Mouse (Mus musculus): ENCODE measurements around the gene Cldn11. TPM values are rescaled to one million over a fixed set of nuclear protein-coding genes. Genes with fewer than 3 reads are reported as not detected.
"Not testable (repeated sequence)": the region's sequence is repeated elsewhere in the genome, so short reads cannot be mapped to it uniquely, and the experiment has no call there.

Gene Cldn11
- total and polyA plus RNA-seq, 2 experiments from 2014 or later: 44.2 to 51.6 TPM

GRCm38 (mm10) chr3:31123098-31123497, 26.6 kb upstream of the Cldn11 start:
- ATAC-seq (no peak), DNase-seq (no peak)
- Histone ChIP-seq H3K4me3 (ENCODE audit: low read depth, low read length) (no peak overlapping the region), H3K9me3 (ENCODE audit: low read length) (no peaks in the 10 kb centered on the region), H3K36me3 (ENCODE audit: insufficient read depth) (peaks cover 19% of the 10 kb centered on the region), H3K9ac (no peak overlapping the region), H3K27me3 (ENCODE audit: insufficient read depth, low read length) (no peaks in the 10 kb centered on the region), H3K27ac (ENCODE audit: low read depth, low read length) (no peak overlapping the region), H3K4me1 (ENCODE audit: insufficient read depth) (no peaks in the 10 kb centered on the region), H3K4me2 (ENCODE audit: low read depth) (no peak overlapping the region)
- no peak for TF ChIP-seq CTCF (IDR thresholded peaks at IDR 0.05; ENCODE audit: low read depth)
- WGBS: 93% methylated on average over 4 of the region's 4 CpGs

- DNase-seq (no peak), ATAC-seq (no peak)
- Histone ChIP-seq H3K27ac (ENCODE audit: low read depth, low read length) (no peak overlapping the region), H3K9me3 (ENCODE audit: low read length) (no peaks in the 10 kb centered on the region), H3K27me3 (ENCODE audit: insufficient read depth, low read length) (no peaks in the 10 kb centered on the region), H3K4me3 (ENCODE audit: low read depth, low read length) (no peak overlapping the region), H3K4me1 (ENCODE audit: insufficient read depth) (no peaks in the 10 kb centered on the region), H3K36me3 (ENCODE audit: insufficient read depth) (peaks cover 4% of the 10 kb centered on the region; the same call in 1 of the 2 replicates), H3K9ac (no peak overlapping the region), H3K4me2 (ENCODE audit: low read depth) (no peak overlapping the region)
- TF ChIP-seq CTCF (IDR thresholded peaks at IDR 0.05; ENCODE audit: low read depth): no peak
- WGBS: 67% methylated on average over 4 of the region's 4 CpGs
These were observed 23.4 kb upstream of the Cldn11 start for GRCm38 (mm10) chr3:31126303-31126702.

GRCm38 (mm10) chr3:31126848-31127247, 22.9 kb upstream of the Cldn11 start:
- H3K27ac ChIP-seq (ENCODE audit: low read depth, low read length): no peak overlapping the region
- no peak for TF ChIP-seq CTCF (IDR thresholded peaks at IDR 0.05; ENCODE audit: low read depth)
- H3K4me3 ChIP-seq (ENCODE audit: low read depth, low read length): no peak overlapping the region
- no peaks in the 10 kb centered on the region for H3K4me1 ChIP-seq (ENCODE audit: insufficient read depth)
- peaks cover 2% of the 10 kb centered on the region; the same call in 1 of the 2 replicates for H3K36me3 ChIP-seq (ENCODE audit: insufficient read depth)
- no peaks in the 10 kb centered on the region for H3K9me3 ChIP-seq (ENCODE audit: low read length)
- H3K27me3 ChIP-seq (ENCODE audit: insufficient read depth, low read length): no peaks in the 10 kb centered on the region
- H3K4me2 ChIP-seq (ENCODE audit: low read depth): no peak overlapping the region
- whole genome bisulfite sequencing: 86% methylated on average over 3 of the region's 3 CpGs
- ATAC-seq: no peak
- DNase-seq: no peak
- no peak overlapping the region for H3K9ac ChIP-seq

GRCm38 (mm10) chr3:31129766-31130165, 20.0 kb upstream of the Cldn11 start:
- no peak overlapping the region for H3K4me2 ChIP-seq (ENCODE audit: low read depth)
- no peak overlapping the region for H3K4me3 ChIP-seq (ENCODE audit: low read depth, low read length)
- ATAC-seq (no peak), DNase-seq (no peak)
- no peaks in the 10 kb centered on the region for H3K36me3 ChIP-seq (ENCODE audit: insufficient read depth)
- H3K9me3 ChIP-seq (ENCODE audit: low read length): no peaks in the 10 kb centered on the region
- no peak for TF ChIP-seq CTCF (IDR thresholded peaks at IDR 0.05; ENCODE audit: low read depth)
- H3K27ac ChIP-seq (ENCODE audit: low read depth, low read length): no peak overlapping the region
- no peaks in the 10 kb centered on the region for H3K27me3 ChIP-seq (ENCODE audit: insufficient read depth, low read length)
- H3K4me1 ChIP-seq (ENCODE audit: insufficient read depth): no peaks in the 10 kb centered on the region
- WGBS: 59% methylated on average over 4 of the region's 4 CpGs
- H3K9ac ChIP-seq: no peak overlapping the region

GRCm38 (mm10) chr3:31133664-31134063, 16.1 kb upstream of the Cldn11 start:
- Histone ChIP-seq H3K4me1 (ENCODE audit: insufficient read depth) (no peaks in the 10 kb centered on the region), H3K9me3 (ENCODE audit: low read length) (no peaks in the 10 kb centered on the region)
- ATAC-seq: no peak

GRCm38 (mm10) chr3:31134246-31134645, 15.5 kb upstream of the Cldn11 start:
- Histone ChIP-seq H3K4me1 (ENCODE audit: insufficient read depth) (no peaks in the 10 kb centered on the region), H3K9me3 (ENCODE audit: low read length) (no peaks in the 10 kb centered on the region), H3K27ac (ENCODE audit: low read depth, low read length) (no peak overlapping the region), H3K4me3 (ENCODE audit: low read depth, low read length) (no peak overlapping the region), H3K4me2 (ENCODE audit: low read depth) (no peak overlapping the region), H3K9ac (no peak overlapping the region), H3K27me3 (ENCODE audit: insufficient read depth, low read length) (no peaks in the 10 kb centered on the region), H3K36me3 (ENCODE audit: insufficient read depth) (no peaks in the 10 kb centered on the region)
- TF ChIP-seq CTCF (IDR thresholded peaks at IDR 0.05; ENCODE audit: low read depth): no peak
- DNase-seq: no peak
- WGBS: 86% methylated on average over 8 of the region's 8 CpGs
- ATAC-seq: no peak

More at GRCm38 (mm10) chr3:31133664-31134063, 16.1 kb upstream of the Cldn11 start:
- Histone ChIP-seq H3K27ac (ENCODE audit: low read depth, low read length) (no peak overlapping the region), H3K36me3 (ENCODE audit: insufficient read depth) (no peaks in the 10 kb centered on the region), H3K4me3 (ENCODE audit: low read depth, low read length) (no peak overlapping the region), H3K27me3 (ENCODE audit: insufficient read depth, low read length) (no peaks in the 10 kb centered on the region), H3K4me2 (ENCODE audit: low read depth) (no peak overlapping the region), H3K9ac (no peak overlapping the region)
- TF ChIP-seq CTCF (IDR thresholded peaks at IDR 0.05; ENCODE audit: low read depth): no peak
- WGBS: 77% methylated on average over 5 of the region's 5 CpGs
- no peak for DNase-seq

- no peak overlapping the region for H3K4me3 ChIP-seq (ENCODE audit: low read depth, low read length)
- H3K4me2 ChIP-seq (ENCODE audit: low read depth): no peak overlapping the region
- TF ChIP-seq CTCF (IDR thresholded peaks at IDR 0.05; ENCODE audit: low read depth): no peak
- no peaks in the 10 kb centered on the region for H3K27me3 ChIP-seq (ENCODE audit: insufficient read depth, low read length)
- no peaks in the 10 kb centered on the region for H3K36me3 ChIP-seq (ENCODE audit: insufficient read depth)
- H3K9me3 ChIP-seq (ENCODE audit: low read length): no peaks in the 10 kb centered on the region
- H3K27ac ChIP-seq (ENCODE audit: low read depth, low read length): no peak overlapping the region
- H3K9ac ChIP-seq: no peak overlapping the region
- WGBS: 82% methylated on average over 7 of the region's 7 CpGs
- DNase-seq (no peak), ATAC-seq (no peak)
- H3K4me1 ChIP-seq (ENCODE audit: insufficient read depth): no peaks in the 10 kb centered on the region
These were observed 15.0 kb upstream of the Cldn11 start for GRCm38 (mm10) chr3:31134696-31135095.

GRCm38 (mm10) chr3:31136591-31136990, 13.1 kb upstream of the Cldn11 start:
- not testable (repeated sequence) for H3K4me3 ChIP-seq (ENCODE audit: low read depth, low read length); H3K9me3 ChIP-seq (ENCODE audit: low read length); H3K27ac ChIP-seq (ENCODE audit: low read depth, low read length); H3K9ac ChIP-seq; H3K4me1 ChIP-seq (ENCODE audit: insufficient read depth); H3K27me3 ChIP-seq (ENCODE audit: insufficient read depth, low read length); ATAC-seq; DNase-seq; H3K4me2 ChIP-seq (ENCODE audit: low read depth); H3K36me3 ChIP-seq (ENCODE audit: insufficient read depth)
- 77% methylated on average over 4 of the region's 4 CpGs for WGBS

Measured in forebrain, postnatal 0 days (tissue).